In genomic region chr3:101715416-101715815, GRCm38 (mm10) we compare ENCODE assay signal across 18 mouse cellular contexts.
DNase-seq lines count a peak whose midpoint lies in the region; TF ChIP-seq lines count a peak whose summit lies in the region.
"Had no signal": no experiment of that assay in that cellular context is flagged by ENCODE, and none has a peak within 500 bp of the region (broad histone marks: within the 10 kb centered on the region; RNA-seq: fewer than 3 reads in every experiment).

No protein-coding gene starts in this region.

- peak; percentile 36 for DNase-seq in cerebellum, adult 8-10 months
- no peak for DNase-seq in cerebellum, postnatal 4 days (ENCODE audit: low spot score in 2 of 2)
- DNase-seq in cerebellum, adult 9-11 months = peak; percentile 57
- DNase-seq in retina, postnatal 1 day = no peak
- DNase-seq in urinary bladder, postnatal 25 days (ENCODE audit: low spot score) = no peak
- DNase-seq: adrenal gland, adult 8-10 months; adrenal gland, postnatal 36 days; gastrocnemius, postnatal 36 days; heart, adult 18-20 months; heart, postnatal 36 days; kidney, adult 2 months had no signal

- H3K9me3 ChIP-seq in E14TG2a.4 (ENCODE audit: low read length) (no peaks in the 10 kb centered on the region), ES-Bruce4 (replicated peaks; ENCODE audit: control insufficient read depth, insufficient read depth, low read length, poor library complexity, severe bottlenecking) (no peaks in the 10 kb centered on the region)
- H3K9me3 ChIP-seq: embryonic facial prominence, embryonic 10.5 days; forebrain, embryonic 15.5 days; heart, embryonic 13.5 days; hindbrain, embryonic 15.5 days; kidney, embryonic 15.5 days had no signal

- TF ChIP-seq CTCF in E14TG2a.4 (conservative IDR thresholded peaks at IDR 0.05; ENCODE audit: low read length) (no peak), ES-Bruce4 (IDR thresholded peaks at IDR 0.05; ENCODE audit: low read depth, low read length) (no peak)

- peak overlapping the region; percentile 27; the same call in 1 of the 2 replicates for H3K4me3 ChIP-seq in E14TG2a.4 (replicated peaks; ENCODE audit: low read length)
- no peak overlapping the region for H3K4me3 ChIP-seq in ES-Bruce4 (ENCODE audit: low read depth, low read length)
- H3K4me3 ChIP-seq: embryonic facial prominence, embryonic 10.5 days; forebrain, embryonic 15.5 days; heart, embryonic 13.5 days; hindbrain, embryonic 15.5 days; kidney, embryonic 15.5 days had no signal

- no peak for TF ChIP-seq EP300 in ES-Bruce4 (IDR thresholded peaks at IDR 0.05; ENCODE audit: insufficient read depth, low read depth, low read length)

- H3K36me3 ChIP-seq in E14TG2a.4 (ENCODE audit: insufficient read depth, low read length) (no peaks in the 10 kb centered on the region), ES-Bruce4 (ENCODE audit: control insufficient read depth, insufficient read depth, low read length, poor library complexity, severe bottlenecking) (no peaks in the 10 kb centered on the region)
- H3K36me3 ChIP-seq: embryonic facial prominence, embryonic 10.5 days; forebrain, embryonic 15.5 days; heart, embryonic 13.5 days; hindbrain, embryonic 15.5 days; kidney, embryonic 15.5 days had no signal

- TF ChIP-seq POLR2A in ES-Bruce4 (IDR thresholded peaks at IDR 0.05; ENCODE audit: insufficient read depth, low read length) = no peak

- no peak overlapping the region for H3K9ac ChIP-seq in ES-Bruce4 (ENCODE audit: low read depth, poor library complexity, severe bottlenecking)
- H3K9ac ChIP-seq: forebrain, embryonic 15.5 days; heart, embryonic 13.5 days; hindbrain, embryonic 15.5 days; kidney, embryonic 15.5 days had no signal

- H3K27me3 ChIP-seq in E14TG2a.4 (ENCODE audit: insufficient read depth, low read length) (no peaks in the 10 kb centered on the region), ES-Bruce4 (ENCODE audit: control insufficient read depth, insufficient read depth, low read length, poor library complexity, severe bottlenecking) (no peaks in the 10 kb centered on the region)
- H3K27me3 ChIP-seq: forebrain, embryonic 15.5 days; heart, embryonic 13.5 days; hindbrain, embryonic 15.5 days had no signal

- H3K27ac ChIP-seq in ES-Bruce4 (ENCODE audit: insufficient read depth, low read length) = peak overlapping the region; percentile 77
- H3K27ac ChIP-seq: embryonic facial prominence, embryonic 10.5 days; forebrain, embryonic 15.5 days; heart, embryonic 13.5 days; hindbrain, embryonic 15.5 days; kidney, embryonic 15.5 days had no signal

- H3K4me1 ChIP-seq in E14TG2a.4 (replicated peaks; ENCODE audit: low read depth, low read length) = peaks cover 76% of the 10 kb centered on the region
- peaks cover 10% of the 10 kb centered on the region for H3K4me1 ChIP-seq in ES-Bruce4 (ENCODE audit: control insufficient read depth, insufficient read depth, low read length)

Comparison
In these comparisons a context has a peak if more than half of its experiments do, and no peak if none do; other contexts are left out.
1. DNase-seq: peak in cerebellum, adult 8-10 months (single experiment) and cerebellum, adult 9-11 months (single experiment); none in cerebellum, postnatal 4 days (0 of 2), retina, postnatal 1 day (single experiment) and urinary bladder, postnatal 25 days (single experiment).